Mouse (Mus musculus) limb, embryonic 10.5 days (tissue): Measurements from ENCODE around the gene Atxn1. TPM values are rescaled to one million over a fixed set of nuclear protein-coding genes. Genes with fewer than 3 reads are reported as not detected.

Experiments used
- DNase-seq: peaks from one replicate; pipeline ENCODE4 v3.0.0-alpha.2; 2017; ENCODE audit warnings: low spot score
- H3K27ac ChIP-seq: fragments of 300-500 bp; sonication (generic); 2 replicates; pipeline ENCODE4 v1.5.1; 2016; ENCODE audit warnings: mild to moderate bottlenecking
- H3K27me3 ChIP-seq: fragments of 300-500 bp; sonication (generic); 2 replicates; pipeline ENCODE4 v1.6.1; 2016; ENCODE audit warnings: low read depth, mild to moderate bottlenecking; ENCODE audit not compliant: poor library complexity, severe bottlenecking
- H3K36me3 ChIP-seq: fragments of 300-500 bp; sonication (generic); 2 replicates; pipeline ENCODE4 v1.6.1; 2016; ENCODE audit warnings: mild to moderate bottlenecking, moderate library complexity
- H3K4me1 ChIP-seq: fragments of 300-500 bp; sonication (generic); 2 replicates; pipeline ENCODE4 v1.6.1; 2016
- H3K4me3 ChIP-seq: fragments of 300-500 bp; sonication (generic); 2 replicates; pipeline ENCODE4 v1.5.1; 2016; ENCODE audit warnings: mild to moderate bottlenecking, moderate library complexity
- H3K9me3 ChIP-seq: fragments of 300-500 bp; sonication (generic); replicated peaks from 2 replicates; pipeline ENCODE4 v1.6.1; 2016; ENCODE audit warnings: mild to moderate bottlenecking
- WGBS: fragments of 180-500 bp; shearing (Covaris S2); methylation state at CpG from one replicate; pipeline ENCODE4 v1.1.7; 2016; 5-methylcytosine and 5-hydroxymethylcytosine counted together
- polyA plus RNA-seq: library from polyadenylated mRNA; unstranded; fragments of >200 nt; fragmentation: Nextera tagmentation; extraction: Ambion mirVana; gene quantifications from 2 replicates; pipeline ENCODE4 v1.2.1, GENCODE M21; 2016

Atxn1 gene
- polyA plus RNA-seq, 1 experiment from 2014 or later, result 1.4 TPM

GRCm38 (mm10) chr13:45775516-45775915, 189.3 kb downstream of the Atxn1 start:
- Histone ChIP-seq H3K9me3 (no peaks in the 10 kb centered on the region), H3K4me1 (peaks cover 7% of the 10 kb centered on the region; the same call in 1 of the 2 replicates), H3K4me3 (no peak overlapping the region), H3K36me3 (no peaks in the 10 kb centered on the region), H3K27ac (no peak overlapping the region), H3K27me3 (no peaks in the 10 kb centered on the region)
- DNase-seq, result no peak
- 88% methylated on average over 1 of the region's 1 CpGs for WGBS

DNA sequence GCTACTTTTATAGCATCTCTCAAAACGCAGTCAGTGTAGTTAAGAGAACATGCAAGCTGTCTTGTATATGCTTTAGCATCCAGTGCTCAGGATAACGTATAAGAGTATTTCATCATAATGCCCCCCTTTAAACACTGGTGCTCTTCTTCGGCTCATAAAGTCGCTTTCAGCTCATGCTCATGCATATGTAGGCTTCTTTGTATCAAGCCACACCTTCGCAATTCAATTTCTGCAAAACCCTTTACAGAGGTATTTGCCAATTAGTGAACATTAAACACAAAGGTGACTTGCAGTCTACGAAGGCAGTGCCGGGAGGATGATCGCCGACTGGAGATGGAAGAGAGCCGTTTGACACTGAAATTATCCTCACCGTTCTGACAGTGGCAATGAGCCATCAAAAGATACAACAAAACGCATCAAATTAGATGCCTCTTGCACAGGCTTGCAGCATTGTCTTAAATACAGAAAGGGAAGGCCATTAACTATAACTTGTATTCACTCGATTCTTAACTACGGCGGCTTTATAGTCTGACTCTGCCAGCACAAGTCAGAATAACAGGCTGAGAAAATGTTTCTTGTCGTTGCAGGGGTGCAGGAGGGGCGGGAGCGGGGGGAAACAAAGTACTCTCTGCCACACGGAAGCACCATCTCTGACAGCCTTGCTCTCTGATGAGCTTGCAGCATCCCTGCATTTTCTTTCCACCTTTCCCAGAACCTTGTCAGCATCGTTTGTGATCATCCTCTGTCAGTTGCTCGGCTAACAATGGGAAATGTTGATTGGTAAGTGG, 191.2 kb downstream of the Atxn1 start:
- 76% methylated on average over 21 of the region's 21 CpGs for WGBS
- Histone ChIP-seq H3K27me3 (no peaks in the 10 kb centered on the region), H3K27ac (no peak overlapping the region)

GRCm38 (mm10) chr13:45769757-45770156, 195.1 kb downstream of the Atxn1 start:
- H3K9me3 ChIP-seq, result no peaks in the 10 kb centered on the region

More for the DNA sequence above, 191.2 kb downstream of the Atxn1 start:
- Histone ChIP-seq H3K4me1 (peaks cover 7% of the 10 kb centered on the region; the same call in 1 of the 2 replicates), H3K9me3 (no peaks in the 10 kb centered on the region), H3K36me3 (no peaks in the 10 kb centered on the region), H3K4me3 (no peak overlapping the region)
- DNase-seq, result no peak

DNA sequence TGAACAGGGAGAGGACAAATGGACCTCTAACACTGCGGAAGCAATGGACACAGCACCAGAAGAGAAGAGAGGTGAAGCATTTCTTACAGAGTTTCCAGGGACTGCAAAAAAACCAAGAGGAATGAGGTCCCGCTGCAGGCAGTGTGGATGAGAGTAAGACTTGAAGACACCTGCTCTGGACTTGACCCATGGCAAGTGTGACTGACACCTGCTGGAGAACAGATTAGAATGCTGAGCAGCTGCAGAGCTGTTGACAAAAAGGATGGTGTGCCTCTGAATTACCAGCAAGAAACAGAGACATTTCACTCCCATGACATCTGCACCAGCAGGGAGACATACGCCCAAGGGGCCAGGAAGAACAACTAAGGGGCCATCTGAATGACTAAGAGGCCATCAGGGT, 196.6 kb downstream of the Atxn1 start:
- Histone ChIP-seq H3K4me1 (no peaks in the 10 kb centered on the region), H3K36me3 (no peaks in the 10 kb centered on the region), H3K9me3 (no peaks in the 10 kb centered on the region), H3K27me3 (no peaks in the 10 kb centered on the region), H3K27ac (no peak overlapping the region), H3K4me3 (no peak overlapping the region)
- no peak for DNase-seq
- WGBS, result 80% methylated on average over 3 of the region's 3 CpGs

More at GRCm38 (mm10) chr13:45769757-45770156, 195.1 kb downstream of the Atxn1 start:
- DNase-seq, result no peak
- no peaks in the 10 kb centered on the region for H3K4me1 ChIP-seq
- H3K4me3 ChIP-seq, result no peak overlapping the region
- no peak overlapping the region for H3K27ac ChIP-seq
- H3K27me3 ChIP-seq, result no peaks in the 10 kb centered on the region
- H3K36me3 ChIP-seq, result no peaks in the 10 kb centered on the region
- 90% methylated on average over 11 of the region's 11 CpGs for WGBS

DNA sequence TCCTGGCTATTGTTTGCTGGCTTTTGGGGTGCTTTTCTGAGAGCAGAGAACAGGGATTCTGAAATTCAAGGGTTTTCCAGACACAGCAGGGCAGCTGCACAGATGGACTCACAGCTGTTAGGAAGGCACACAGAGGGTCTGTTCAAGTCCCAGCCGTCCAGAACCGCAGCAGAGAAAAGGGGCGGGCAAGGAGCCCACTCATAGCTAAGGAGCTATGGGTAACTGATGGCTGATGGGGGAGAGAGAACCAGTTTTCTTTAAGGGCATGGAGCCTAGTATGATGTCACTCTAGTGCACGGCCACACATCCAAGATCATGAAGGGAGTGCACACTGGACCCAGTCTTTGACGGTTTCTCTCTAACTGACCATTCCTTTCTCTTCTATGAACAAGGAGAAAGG, 200.5 kb downstream of the Atxn1 start:
- 83% methylated on average over 5 of the region's 5 CpGs for WGBS

GRCm38 (mm10) chr13:45762278-45762677, 202.5 kb downstream of the Atxn1 start:
- Histone ChIP-seq H3K9me3 (no peaks in the 10 kb centered on the region), H3K27ac (no peak overlapping the region), H3K36me3 (no peaks in the 10 kb centered on the region), H3K27me3 (no peaks in the 10 kb centered on the region), H3K4me1 (0 out of 2 replicates have a peak, but pooled peaks cover 4% of the 10 kb centered on the region), H3K4me3 (no peak overlapping the region)
- WGBS, result 67% methylated on average over 7 of the region's 7 CpGs
- no peak for DNase-seq

More for the DNA sequence above, 200.5 kb downstream of the Atxn1 start:
- no peaks in the 10 kb centered on the region for H3K36me3 ChIP-seq
- no peak overlapping the region for H3K4me3 ChIP-seq
- DNase-seq, result no peak
- no peaks in the 10 kb centered on the region for H3K27me3 ChIP-seq
- 0 out of 2 replicates have a peak, but pooled peaks cover 4% of the 10 kb centered on the region for H3K4me1 ChIP-seq
- H3K27ac ChIP-seq, result no peak overlapping the region
- no peaks in the 10 kb centered on the region for H3K9me3 ChIP-seq

DNA sequence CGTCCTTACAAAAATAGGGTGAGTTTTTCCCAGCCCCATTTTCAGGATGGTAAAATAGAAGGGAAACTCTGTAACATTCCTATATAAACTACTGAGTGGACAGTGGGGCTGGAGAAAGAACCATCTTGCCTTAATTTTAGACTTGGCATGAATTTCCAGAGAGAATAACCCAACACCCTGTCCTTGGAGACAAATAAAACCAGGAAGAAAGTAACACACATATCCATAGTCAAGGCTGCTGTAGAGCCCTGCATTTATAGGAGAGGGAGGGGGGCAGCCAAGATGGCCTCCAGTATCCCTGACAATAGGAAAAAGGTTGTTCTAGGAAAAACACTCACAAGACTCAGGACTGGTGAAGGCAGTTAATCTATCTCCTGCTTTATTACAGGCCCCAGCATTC, 210.3 kb downstream of the Atxn1 start:
- Histone ChIP-seq H3K27ac (no peak overlapping the region), H3K4me3 (no peak overlapping the region), H3K9me3 (no peaks in the 10 kb centered on the region), H3K27me3 (no peaks in the 10 kb centered on the region), H3K36me3 (no peaks in the 10 kb centered on the region), H3K4me1 (peaks cover 8% of the 10 kb centered on the region)
- 93% methylated on average over 1 of the region's 1 CpGs for WGBS
- DNase-seq, result no peak

DNA sequence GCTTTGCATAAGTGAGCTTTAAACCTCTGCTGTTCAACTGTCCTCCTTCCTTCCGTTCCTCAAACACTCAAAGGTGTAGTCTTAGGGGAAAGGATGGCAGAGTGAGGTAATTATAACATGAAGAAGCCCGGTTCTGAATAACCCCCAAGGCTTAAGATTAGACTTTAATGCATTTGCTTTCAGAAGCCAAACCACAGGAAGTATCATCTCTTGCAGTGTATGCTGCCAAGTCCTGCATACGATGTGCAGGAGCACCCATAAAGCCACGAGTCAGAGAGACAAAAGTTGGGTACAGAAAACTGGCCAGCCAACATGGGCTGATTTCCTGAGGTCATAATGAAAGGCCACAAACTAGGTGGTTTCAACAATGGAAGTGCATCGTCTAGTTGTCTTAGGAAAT, 212.3 kb downstream of the Atxn1 start:
- Histone ChIP-seq H3K27me3 (no peaks in the 10 kb centered on the region), H3K27ac (no peak overlapping the region), H3K4me1 (peaks cover 18% of the 10 kb centered on the region), H3K9me3 (no peaks in the 10 kb centered on the region), H3K4me3 (no peak overlapping the region), H3K36me3 (no peaks in the 10 kb centered on the region)
- no peak for DNase-seq
- WGBS, result 80% methylated on average over 5 of the region's 5 CpGs

GRCm38 (mm10) chr13:45751231-45751630, 213.6 kb downstream of the Atxn1 start:
- Histone ChIP-seq H3K4me3 (no peak overlapping the region), H3K4me1 (peaks cover 20% of the 10 kb centered on the region), H3K36me3 (no peaks in the 10 kb centered on the region), H3K27me3 (no peaks in the 10 kb centered on the region), H3K9me3 (no peaks in the 10 kb centered on the region), H3K27ac (no peak overlapping the region)
- WGBS, result 84% methylated on average over 2 of the region's 2 CpGs
- no peak for DNase-seq

DNA sequence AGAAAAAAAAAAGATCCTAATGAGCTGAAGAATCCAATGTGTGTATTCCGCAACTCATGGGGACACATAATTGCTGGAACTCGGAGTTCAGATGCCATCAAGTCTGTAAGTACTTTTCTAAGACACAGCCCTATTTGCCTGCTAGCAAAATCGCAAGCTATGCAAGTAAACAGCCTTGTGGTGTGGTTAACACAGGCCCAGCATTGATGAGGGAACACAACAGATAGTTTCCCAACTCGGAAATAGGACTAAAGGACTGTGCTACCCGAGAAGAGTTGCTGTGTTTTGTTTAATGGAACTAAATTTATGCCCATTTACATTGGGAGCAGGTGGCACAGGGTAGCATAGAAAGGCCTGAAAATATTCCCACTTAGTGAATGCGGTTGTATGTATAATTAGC, 214.2 kb downstream of the Atxn1 start:
- DNase-seq, result no peak
- 87% methylated on average over 6 of the region's 6 CpGs for WGBS
- H3K4me3 ChIP-seq, result no peak overlapping the region
- no peaks in the 10 kb centered on the region for H3K36me3 ChIP-seq
- no peaks in the 10 kb centered on the region for H3K27me3 ChIP-seq
- H3K27ac ChIP-seq, result no peak overlapping the region
- no peaks in the 10 kb centered on the region for H3K9me3 ChIP-seq
- peaks cover 25% of the 10 kb centered on the region for H3K4me1 ChIP-seq

GRCm38 (mm10) chr13:45749937-45750336, 214.9 kb downstream of the Atxn1 start:
- peaks cover 25% of the 10 kb centered on the region for H3K4me1 ChIP-seq
- no peaks in the 10 kb centered on the region for H3K9me3 ChIP-seq
- H3K27ac ChIP-seq, result 0 out of 2 replicates have a peak overlapping the region, but pooled peaks have one; percentile 53
- no peaks in the 10 kb centered on the region for H3K27me3 ChIP-seq
- DNase-seq, result no peak
- 77% methylated on average over 1 of the region's 1 CpGs for WGBS
- no peaks in the 10 kb centered on the region for H3K36me3 ChIP-seq
- H3K4me3 ChIP-seq, result no peak overlapping the region

DNA sequence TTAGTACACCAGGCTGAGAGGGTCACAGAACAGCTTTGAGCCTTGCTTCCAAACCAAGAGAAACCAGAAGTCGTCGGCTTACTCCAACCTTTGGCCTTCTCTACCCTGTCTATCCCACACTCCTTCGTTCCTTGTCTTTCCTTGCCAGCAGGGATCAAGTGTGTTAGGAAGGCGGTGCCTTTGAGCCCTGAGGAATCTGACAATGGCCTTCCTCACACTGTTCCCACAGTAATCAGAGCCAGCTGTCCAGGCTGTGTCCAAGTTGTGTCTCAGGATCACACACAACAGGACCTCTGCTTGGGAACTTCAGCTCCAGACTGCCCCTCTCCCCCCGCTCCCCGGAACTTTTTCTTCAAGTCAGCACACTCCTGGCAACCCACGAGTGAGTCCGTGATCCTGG, 215.6 kb downstream of the Atxn1 start:
- peak overlapping the region; percentile 53; the same call in 1 of the 2 replicates for H3K27ac ChIP-seq
- no peak overlapping the region for H3K4me3 ChIP-seq
- peaks cover 25% of the 10 kb centered on the region for H3K4me1 ChIP-seq
- no peaks in the 10 kb centered on the region for H3K36me3 ChIP-seq
- DNase-seq, result peak; percentile 38
- H3K9me3 ChIP-seq, result no peaks in the 10 kb centered on the region
- no peaks in the 10 kb centered on the region for H3K27me3 ChIP-seq
- 58% methylated on average over 8 of the region's 8 CpGs for WGBS

GRCm38 (mm10) chr13:45748691-45749090, 216.1 kb downstream of the Atxn1 start:
- 82% methylated on average over 4 of the region's 4 CpGs for WGBS
- no peak for DNase-seq
- H3K27ac ChIP-seq, result 0 out of 2 replicates have a peak overlapping the region, but pooled peaks have one; percentile 53

More at GRCm38 (mm10) chr13:45748691-45749090, 216.1 kb downstream of the Atxn1 start:
- Histone ChIP-seq H3K36me3 (no peaks in the 10 kb centered on the region), H3K9me3 (no peaks in the 10 kb centered on the region), H3K27me3 (no peaks in the 10 kb centered on the region), H3K4me3 (no peak overlapping the region), H3K4me1 (peaks cover 25% of the 10 kb centered on the region)
